Mouse (Mus musculus): ENCODE results near the gene Pald1. TPM values are rescaled to one million over a fixed set of nuclear protein-coding genes. Genes with fewer than 3 reads are reported as not detected.
A peak's percentile ranks its signal among the peaks of the same experiment; 100 is the strongest.

Gene Pald1
- polyA plus RNA-seq, 1 experiment from 2014 or later, result 22.9 TPM

DNA sequence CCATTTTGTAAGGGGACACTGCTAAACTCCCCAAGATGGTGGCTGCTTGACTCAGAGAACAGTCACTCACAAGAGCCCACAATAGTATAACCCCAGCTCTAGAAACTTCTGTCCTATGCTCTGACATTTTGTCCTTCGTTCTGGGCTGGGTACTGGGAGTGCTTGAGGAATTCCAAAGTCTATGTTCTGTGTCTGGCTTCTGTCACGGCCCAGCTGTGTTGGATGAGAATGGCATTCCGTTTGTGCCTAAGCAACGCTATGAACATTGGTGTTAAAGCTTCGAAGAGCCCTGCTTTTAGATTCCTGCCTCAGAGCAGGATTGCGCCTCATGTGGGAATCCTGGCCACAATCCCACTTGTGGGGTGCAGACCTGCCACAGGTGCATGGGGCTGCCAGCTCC, 71.2 kb downstream of the Pald1 start:
- no peak overlapping the region for H3K27ac ChIP-seq (ENCODE audit: low read depth, low read length)
- no peaks in the 10 kb centered on the region for H3K36me3 ChIP-seq (ENCODE audit: control insufficient read depth, insufficient read depth, low read length)
- no peak for ATAC-seq (replicated peaks; ENCODE audit: low FRiP score)
- no peak overlapping the region for H3K9ac ChIP-seq (ENCODE audit: low read length)
- H3K4me1 ChIP-seq (replicated peaks; ENCODE audit: control insufficient read depth, insufficient read depth, low read length), result 0 out of 2 replicates have a peak, but pooled peaks cover 3% of the 10 kb centered on the region
- 88% methylated on average over 6 of the region's 6 CpGs for WGBS
- H3K27me3 ChIP-seq (ENCODE audit: control insufficient read depth, insufficient read depth, low read length), result no peaks in the 10 kb centered on the region; the same call in 1 of the 2 replicates
- H3K4me2 ChIP-seq (ENCODE audit: low read depth, low read length, severe bottlenecking), result no peak overlapping the region
- peak; percentile 28 for DNase-seq (ENCODE audit: low spot score)
- H3K4me3 ChIP-seq (ENCODE audit: low read depth, low read length), result no peak overlapping the region
- no peaks in the 10 kb centered on the region for H3K9me3 ChIP-seq (ENCODE audit: control insufficient read depth, low read length)

DNA sequence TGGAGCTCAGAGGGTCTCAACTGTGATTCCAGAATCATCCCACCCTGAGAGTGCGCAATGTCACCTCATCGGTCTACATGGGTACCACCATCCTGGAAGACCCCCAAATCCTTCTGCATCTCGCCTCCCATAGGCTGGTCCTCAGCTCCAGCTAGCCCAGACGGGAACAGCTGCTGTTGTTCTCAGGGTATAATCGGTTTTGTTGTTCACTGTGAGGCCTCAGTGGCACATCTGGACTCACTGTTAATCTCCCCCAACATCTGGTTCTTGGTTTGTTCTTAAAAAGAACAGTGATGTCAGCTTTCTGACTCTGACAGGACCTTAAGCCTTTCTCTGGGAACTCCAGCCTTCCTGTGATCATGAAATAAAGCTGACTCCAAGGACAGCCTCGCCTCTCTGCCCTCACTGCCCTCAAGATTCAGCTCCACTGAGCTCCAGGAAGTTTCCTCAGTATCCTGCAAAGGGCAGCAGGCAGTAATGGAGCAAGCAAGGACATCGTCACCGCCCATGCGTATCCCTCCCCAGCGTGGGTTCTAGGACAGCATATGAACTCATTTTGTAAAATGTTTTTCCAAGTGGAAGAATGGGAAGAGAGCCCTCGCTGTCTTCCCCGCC, 74.5 kb downstream of the Pald1 start:
- H3K9ac ChIP-seq (ENCODE audit: low read length), result no peak overlapping the region
- no peaks in the 10 kb centered on the region for H3K27me3 ChIP-seq (ENCODE audit: control insufficient read depth, insufficient read depth, low read length)
- no peak overlapping the region for H3K27ac ChIP-seq (ENCODE audit: low read depth, low read length)
- no peaks in the 10 kb centered on the region for H3K4me1 ChIP-seq (replicated peaks; ENCODE audit: control insufficient read depth, insufficient read depth, low read length)
- no peak for ATAC-seq (replicated peaks; ENCODE audit: low FRiP score)
- no peaks in the 10 kb centered on the region for H3K36me3 ChIP-seq (ENCODE audit: control insufficient read depth, insufficient read depth, low read length)
- no peak for DNase-seq (ENCODE audit: low spot score)
- H3K4me2 ChIP-seq (ENCODE audit: low read depth, low read length, severe bottlenecking), result no peak overlapping the region
- 69% methylated on average over 12 of the region's 12 CpGs for WGBS
- no peak overlapping the region for H3K4me3 ChIP-seq (ENCODE audit: low read depth, low read length)
- no peaks in the 10 kb centered on the region for H3K9me3 ChIP-seq (ENCODE audit: control insufficient read depth, low read length)

- H3K9ac ChIP-seq (ENCODE audit: low read length), result no peak overlapping the region
- WGBS, result 86% methylated on average over 13 of the region's 13 CpGs
Observed at GRCm38 (mm10) chr10:61305928-61306590, 77.3 kb downstream of the Pald1 start.

DNA sequence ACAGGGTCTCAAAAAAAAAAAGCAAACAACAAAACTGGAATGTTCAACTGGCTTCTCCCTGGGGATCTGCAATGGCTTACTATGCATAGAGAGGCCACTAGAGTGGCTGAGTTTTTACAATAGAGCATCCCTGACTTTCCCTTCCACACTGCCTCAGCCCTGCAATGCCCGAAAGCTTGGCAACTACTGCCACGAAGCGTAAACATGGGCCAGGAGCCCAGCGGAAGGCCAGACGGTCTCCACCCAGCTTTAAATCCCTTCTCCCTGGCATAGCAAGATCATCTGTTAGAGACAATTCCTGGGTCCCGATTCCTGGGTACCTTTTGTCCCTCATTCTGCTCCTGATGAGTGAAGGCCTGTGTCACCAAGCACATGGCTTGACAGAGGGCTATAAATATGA, 79.3 kb downstream of the Pald1 start:
- Histone ChIP-seq H3K27ac (ENCODE audit: low read depth, low read length) (no peak overlapping the region), H3K4me3 (ENCODE audit: low read depth, low read length) (no peak overlapping the region), H3K27me3 (ENCODE audit: control insufficient read depth, insufficient read depth, low read length) (no peaks in the 10 kb centered on the region), H3K4me1 (replicated peaks; ENCODE audit: control insufficient read depth, insufficient read depth, low read length) (no peaks in the 10 kb centered on the region), H3K9ac (ENCODE audit: low read length) (no peak overlapping the region), H3K9me3 (ENCODE audit: control insufficient read depth, low read length) (no peaks in the 10 kb centered on the region), H3K4me2 (ENCODE audit: low read depth, low read length, severe bottlenecking) (no peak overlapping the region), H3K36me3 (ENCODE audit: control insufficient read depth, insufficient read depth, low read length) (no peaks in the 10 kb centered on the region)
- DNase-seq (ENCODE audit: low spot score) (no peak), ATAC-seq (replicated peaks; ENCODE audit: low FRiP score) (no peak)
- WGBS, result 84% methylated on average over 6 of the region's 6 CpGs

More at GRCm38 (mm10) chr10:61305928-61306590, 77.3 kb downstream of the Pald1 start:
- no peaks in the 10 kb centered on the region for H3K9me3 ChIP-seq (ENCODE audit: control insufficient read depth, low read length)
- no peak overlapping the region for H3K4me2 ChIP-seq (ENCODE audit: low read depth, low read length, severe bottlenecking)
- no peaks in the 10 kb centered on the region for H3K36me3 ChIP-seq (ENCODE audit: control insufficient read depth, insufficient read depth, low read length)
- no peak overlapping the region for H3K27ac ChIP-seq (ENCODE audit: low read depth, low read length)
- H3K27me3 ChIP-seq (ENCODE audit: control insufficient read depth, insufficient read depth, low read length), result no peaks in the 10 kb centered on the region
- H3K4me1 ChIP-seq (replicated peaks; ENCODE audit: control insufficient read depth, insufficient read depth, low read length), result no peaks in the 10 kb centered on the region
- H3K4me3 ChIP-seq (ENCODE audit: low read depth, low read length), result no peak overlapping the region
- DNase-seq (ENCODE audit: low spot score) (no peak), ATAC-seq (replicated peaks; ENCODE audit: low FRiP score) (no peak)

DNA sequence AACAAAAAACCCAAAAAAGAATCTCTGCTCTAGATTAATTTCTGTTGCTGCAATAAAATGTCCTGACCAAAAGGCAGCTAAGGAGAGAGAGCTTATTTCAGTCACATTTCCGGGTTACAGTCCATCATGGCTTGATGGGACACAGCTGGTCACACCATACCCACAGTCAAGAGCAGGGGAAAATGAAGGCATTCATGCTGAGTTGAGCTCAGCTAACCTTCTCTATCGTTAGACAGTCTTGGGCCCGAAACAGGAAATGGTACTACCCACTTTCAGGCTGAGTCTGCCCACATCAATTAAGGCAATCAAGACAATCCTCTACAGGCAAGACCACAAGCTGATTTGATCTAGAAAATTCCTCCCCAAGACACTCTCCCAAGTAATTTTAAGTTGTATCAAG, 82.3 kb downstream of the Pald1 start:
- H3K9ac ChIP-seq (ENCODE audit: low read length), result no peak overlapping the region
- no peak overlapping the region for H3K4me3 ChIP-seq (ENCODE audit: low read depth, low read length)
- DNase-seq (ENCODE audit: low spot score) (no peak), ATAC-seq (replicated peaks; ENCODE audit: low FRiP score) (no peak)
- H3K9me3 ChIP-seq (ENCODE audit: control insufficient read depth, low read length), result no peaks in the 10 kb centered on the region
- H3K36me3 ChIP-seq (ENCODE audit: control insufficient read depth, insufficient read depth, low read length), result no peaks in the 10 kb centered on the region
- no peak overlapping the region for H3K27ac ChIP-seq (ENCODE audit: low read depth, low read length)
- H3K4me1 ChIP-seq (replicated peaks; ENCODE audit: control insufficient read depth, insufficient read depth, low read length), result no peaks in the 10 kb centered on the region
- 87% methylated on average over 3 of the region's 3 CpGs for WGBS
- H3K4me2 ChIP-seq (ENCODE audit: low read depth, low read length, severe bottlenecking), result no peak overlapping the region
- no peaks in the 10 kb centered on the region for H3K27me3 ChIP-seq (ENCODE audit: control insufficient read depth, insufficient read depth, low read length)

DNA sequence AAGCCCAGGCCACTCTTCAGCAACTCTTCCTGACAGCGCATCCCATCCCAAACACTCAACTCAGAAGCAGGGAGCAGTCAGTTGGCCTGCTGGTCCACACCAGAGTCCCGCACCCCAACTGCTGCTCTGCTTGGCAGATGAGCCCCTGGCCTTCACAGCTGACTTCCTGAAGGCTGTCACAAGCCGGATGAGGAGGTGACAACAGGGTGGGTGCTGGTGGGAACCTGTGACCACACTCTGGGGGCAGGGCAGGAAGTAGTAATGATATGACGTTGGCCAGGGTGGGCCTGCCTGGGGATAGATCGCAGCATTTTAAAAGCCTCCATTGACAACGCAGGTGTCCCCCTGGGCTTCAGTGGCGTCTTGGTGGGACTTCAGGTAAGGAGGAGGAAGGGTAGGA, 85.9 kb downstream of the Pald1 start, which contains the start of gene Prf1:
Gene Prf1 (plus strand): TSS at position 357 of the 400 bp plus-strand sequence.
- H3K9me3 ChIP-seq (ENCODE audit: control insufficient read depth, low read length), result no peaks in the 10 kb centered on the region
- WGBS, result 91% methylated on average over 7 of the region's 7 CpGs
- no peak within 1 kb of the TSS for H3K27ac ChIP-seq (ENCODE audit: low read depth, low read length)
- no peak within 1 kb of the TSS for H3K4me3 ChIP-seq (ENCODE audit: low read depth, low read length)
- no peaks in the 10 kb centered on the region for H3K36me3 ChIP-seq (ENCODE audit: control insufficient read depth, insufficient read depth, low read length)
- no peaks in the 10 kb centered on the region for H3K27me3 ChIP-seq (ENCODE audit: control insufficient read depth, insufficient read depth, low read length)
- no peaks in the 10 kb centered on the region for H3K4me1 ChIP-seq (replicated peaks; ENCODE audit: control insufficient read depth, insufficient read depth, low read length)
- DNase-seq (ENCODE audit: low spot score), result peak; percentile 47
- no peak for ATAC-seq (replicated peaks; ENCODE audit: low FRiP score)
- no peak within 1 kb of the TSS for H3K9ac ChIP-seq (ENCODE audit: low read length)
- no peak within 1 kb of the TSS for H3K4me2 ChIP-seq (ENCODE audit: low read depth, low read length, severe bottlenecking)

DNA sequence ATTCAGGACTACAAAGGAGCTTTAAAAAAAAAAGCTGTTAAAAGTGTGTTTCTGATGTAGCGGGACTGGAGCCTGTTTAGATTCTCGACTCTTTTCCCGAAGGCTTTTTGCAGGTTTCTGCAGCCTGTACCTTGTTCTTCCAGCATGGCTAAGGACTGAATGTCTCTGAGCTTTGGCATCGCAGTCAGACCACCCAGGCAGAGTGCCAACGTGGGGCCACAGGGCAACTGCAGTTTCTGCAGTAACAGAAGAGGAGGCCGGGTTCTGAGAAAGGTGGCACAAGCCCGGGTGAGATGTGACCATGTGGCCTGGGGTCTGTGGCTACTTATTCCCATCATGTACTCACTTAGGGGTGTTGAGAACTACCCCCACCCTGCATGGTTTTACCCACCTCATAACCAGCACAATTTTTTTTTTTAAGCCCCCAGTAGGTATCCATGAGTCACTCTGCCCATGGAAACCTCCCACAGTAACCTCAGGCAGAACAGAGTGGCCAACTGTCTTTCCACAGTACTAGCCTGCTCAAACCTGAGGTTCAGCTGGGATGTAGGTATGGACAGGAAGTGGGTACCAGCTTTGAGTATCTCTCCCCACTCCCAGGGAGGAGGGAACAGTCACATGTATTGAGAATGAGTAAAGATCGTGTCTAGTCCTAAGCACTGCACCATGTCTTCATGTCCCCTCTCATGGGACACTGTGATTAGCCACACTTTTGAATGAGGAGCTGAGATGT, 86.5 kb downstream of the Pald1 start:
- Histone ChIP-seq H3K4me2 (ENCODE audit: low read depth, low read length, severe bottlenecking) (no peak overlapping the region), H3K36me3 (ENCODE audit: control insufficient read depth, insufficient read depth, low read length) (no peaks in the 10 kb centered on the region), H3K4me3 (ENCODE audit: low read depth, low read length) (no peak overlapping the region), H3K9ac (ENCODE audit: low read length) (no peak overlapping the region), H3K27ac (ENCODE audit: low read depth, low read length) (no peak overlapping the region), H3K4me1 (replicated peaks; ENCODE audit: control insufficient read depth, insufficient read depth, low read length) (no peaks in the 10 kb centered on the region), H3K9me3 (ENCODE audit: control insufficient read depth, low read length) (no peaks in the 10 kb centered on the region), H3K27me3 (ENCODE audit: control insufficient read depth, insufficient read depth, low read length) (no peaks in the 10 kb centered on the region)
- no peak for DNase-seq (ENCODE audit: low spot score)
- 85% methylated on average over 8 of the region's 8 CpGs for WGBS
- ATAC-seq (replicated peaks; ENCODE audit: low FRiP score), result no peak

- Histone ChIP-seq H3K9ac (ENCODE audit: low read length) (no peak overlapping the region), H3K4me2 (ENCODE audit: low read depth, low read length, severe bottlenecking) (no peak overlapping the region), H3K27me3 (ENCODE audit: control insufficient read depth, insufficient read depth, low read length) (no peaks in the 10 kb centered on the region), H3K36me3 (ENCODE audit: control insufficient read depth, insufficient read depth, low read length) (no peaks in the 10 kb centered on the region), H3K4me3 (ENCODE audit: low read depth, low read length) (no peak overlapping the region), H3K27ac (ENCODE audit: low read depth, low read length) (no peak overlapping the region), H3K4me1 (replicated peaks; ENCODE audit: control insufficient read depth, insufficient read depth, low read length) (no peaks in the 10 kb centered on the region), H3K9me3 (ENCODE audit: control insufficient read depth, low read length) (no peaks in the 10 kb centered on the region)
- no peak for DNase-seq (ENCODE audit: low spot score)
- no peak for ATAC-seq (replicated peaks; ENCODE audit: low FRiP score)
- 88% methylated on average over 8 of the region's 8 CpGs for WGBS
Observed at GRCm38 (mm10) chr10:61294242-61294641, 89.1 kb downstream of the Pald1 start.

Measured in forebrain, embryonic 11.5 days (tissue).